In genomic region chr1:183250612-183251011, GRCm38 (mm10) we compare ENCODE assay signal across 24 mouse cellular contexts. TPM values are rescaled to one million over a fixed set of nuclear protein-coding genes. Genes with fewer than 3 reads are reported as not detected.
DNase-seq lines count a peak whose midpoint lies in the region; ATAC-seq and TF ChIP-seq lines count a peak whose summit lies in the region.
"Had no signal": no experiment of that assay in that cellular context is flagged by ENCODE, and none has a peak within 500 bp of the region (broad histone marks: within the 10 kb centered on the region; RNA-seq: fewer than 3 reads in every experiment).

No protein-coding gene starts in this region.

- H3K9ac ChIP-seq in liver, embryonic 12.5 days, result no peak overlapping the region
- no peak overlapping the region for H3K9ac ChIP-seq in liver, postnatal 0 days (replicated peaks)
- no peak overlapping the region for H3K9ac ChIP-seq in MEL (ENCODE audit: control insufficient read depth, low read depth, low read length, poor library complexity, severe bottlenecking)
- H3K9ac ChIP-seq in stomach, postnatal 0 days (ENCODE audit: low read length), result no peak overlapping the region
- H3K9ac ChIP-seq: embryonic facial prominence, embryonic 12.5 days; embryonic facial prominence, embryonic 15.5 days; forebrain, postnatal 0 days; heart, embryonic 13.5 days; hindbrain, embryonic 12.5 days; hindbrain, embryonic 15.5 days had no signal

- peaks cover 20% of the 10 kb centered on the region for H3K4me1 ChIP-seq in liver, embryonic 12.5 days
- no peaks in the 10 kb centered on the region for H3K4me1 ChIP-seq in liver, postnatal 0 days (ENCODE audit: insufficient read depth)
- H3K4me1 ChIP-seq in MEL (ENCODE audit: control insufficient read depth in 1 of 2, insufficient read depth in 2 of 2, low read length in 2 of 2), result peaks cover 17 to 23% of the 10 kb centered on the region in 2 experiments; a peak in 3 of 4 replicates
- no peaks in the 10 kb centered on the region for H3K4me1 ChIP-seq in stomach, postnatal 0 days (replicated peaks; ENCODE audit: control insufficient read depth, insufficient read depth)
- no peaks in the 10 kb centered on the region for H3K4me1 ChIP-seq in kidney, adult 2 months (ENCODE audit: control insufficient read depth, insufficient read depth, low read length)
- H3K4me1 ChIP-seq: heart, embryonic 13.5 days had no signal

- peak; percentile 47 for ATAC-seq in liver, embryonic 12.5 days
- ATAC-seq in liver, postnatal 0 days, result no peak
- ATAC-seq in megakaryocyte progenitor cell, adult 5-6 weeks (replicated peaks; ENCODE audit: poor library complexity), result peak; percentile 51; the same call in 1 of the 2 replicates
- peak; percentile 61; the same call in 1 of the 2 replicates for ATAC-seq in stomach, postnatal 0 days (ENCODE audit: low FRiP score, low TSS enrichment)
- ATAC-seq: forebrain, embryonic 14.5 days; forebrain, postnatal 0 days; Patski had no signal

- H3K4me2 ChIP-seq in liver, embryonic 12.5 days, result no peak overlapping the region
- H3K4me2 ChIP-seq in liver, postnatal 0 days (ENCODE audit: low read depth, low read length), result no peak overlapping the region
- H3K4me2 ChIP-seq in stomach, postnatal 0 days (replicated peaks; ENCODE audit: low read depth), result no peak overlapping the region
- H3K4me2 ChIP-seq: embryonic facial prominence, embryonic 12.5 days; embryonic facial prominence, embryonic 15.5 days; heart, embryonic 13.5 days; hindbrain, embryonic 12.5 days; hindbrain, embryonic 15.5 days had no signal

- 52% methylated on average over 4 of the region's 4 CpGs for WGBS in liver, embryonic 12.5 days (ENCODE audit: insufficient replicate concordance)
- WGBS in liver, postnatal 0 days (ENCODE audit: insufficient replicate concordance), result 60% methylated on average over 4 of the region's 4 CpGs
- 55% methylated on average over 4 of the region's 4 CpGs for WGBS in stomach, postnatal 0 days
- 78% methylated on average over 4 of the region's 4 CpGs for WGBS in kidney, adult 2 months

- no peak overlapping the region for H3K27ac ChIP-seq in liver, embryonic 12.5 days
- H3K27ac ChIP-seq in liver, postnatal 0 days (ENCODE audit: low read depth), result no peak overlapping the region
- no peak overlapping the region for H3K27ac ChIP-seq in MEL (ENCODE audit: control insufficient read depth, low read depth, low read length)
- H3K27ac ChIP-seq in stomach, postnatal 0 days (replicated peaks), result no peak overlapping the region
- no peak overlapping the region for H3K27ac ChIP-seq in kidney, adult 2 months (ENCODE audit: insufficient read depth, low read depth, low read length)
- H3K27ac ChIP-seq: embryonic facial prominence, embryonic 12.5 days; embryonic facial prominence, embryonic 15.5 days; gastrocnemius, adult 2 months; heart, embryonic 13.5 days; hindbrain, embryonic 12.5 days; hindbrain, embryonic 15.5 days had no signal

- TF ChIP-seq RAD21 in MEL (IDR thresholded peaks at IDR 0.05; ENCODE audit: low read depth, low read length), result no peak

- TF ChIP-seq EP300 in liver, postnatal 0 days (IDR thresholded peaks at IDR 0.05; ENCODE audit: low read depth), result no peak
- peak in 1 of 2 experiments; percentile 17; a peak in 1 of 4 replicates for TF ChIP-seq EP300 in MEL (IDR thresholded peaks at IDR 0.05; ENCODE audit: low read depth in 1 of 2, low read length in 2 of 2)
- no peak for TF ChIP-seq EP300 in stomach, postnatal 0 days (optimal IDR thresholded peaks at IDR 0.05)

- no peaks in the 10 kb centered on the region for H3K9me3 ChIP-seq in liver, embryonic 12.5 days (replicated peaks)
- no peaks in the 10 kb centered on the region for H3K9me3 ChIP-seq in liver, postnatal 0 days (ENCODE audit: low read length)
- no peaks in the 10 kb centered on the region for H3K9me3 ChIP-seq in MEL (replicated peaks; ENCODE audit: insufficient read depth, low read length)
- H3K9me3 ChIP-seq in stomach, postnatal 0 days (ENCODE audit: control insufficient read depth, low read length), result no peaks in the 10 kb centered on the region
- H3K9me3 ChIP-seq: embryonic facial prominence, embryonic 12.5 days; embryonic facial prominence, embryonic 15.5 days; heart, embryonic 13.5 days; hindbrain, embryonic 12.5 days; hindbrain, embryonic 15.5 days had no signal

- H3K4me3 ChIP-seq in liver, embryonic 12.5 days, result no peak overlapping the region
- no peak overlapping the region for H3K4me3 ChIP-seq in liver, postnatal 0 days (ENCODE audit: low read depth, low read length)
- H3K4me3 ChIP-seq in MEL (ENCODE audit: control insufficient read depth in 1 of 2, insufficient read depth in 1 of 2, low read depth in 2 of 2, low read length in 2 of 2), result no peak overlapping the region
- no peak overlapping the region for H3K4me3 ChIP-seq in stomach, postnatal 0 days (ENCODE audit: low read depth, low read length)
- H3K4me3 ChIP-seq in kidney, adult 2 months (ENCODE audit: insufficient read depth, low read depth, low read length), result no peak overlapping the region
- H3K4me3 ChIP-seq: embryonic facial prominence, embryonic 12.5 days; embryonic facial prominence, embryonic 15.5 days; gastrocnemius, adult 2 months; heart, embryonic 13.5 days; hindbrain, embryonic 12.5 days; hindbrain, embryonic 15.5 days had no signal

- no peak for DNase-seq in liver, postnatal 0 days
- peak; percentile 20 for DNase-seq in MEL (ENCODE audit: low read depth, low spot score)
- peak; percentile 34 for DNase-seq in stomach, postnatal 0 days (ENCODE audit: low spot score)
- no peak for DNase-seq in layer of hippocampus, postnatal 14 days (ENCODE audit: low spot score in 2 of 2)
- no peak for DNase-seq in kidney, adult 2 months
- DNase-seq: adrenal gland, postnatal 10 days; adrenal gland, postnatal 36 days; cerebellum, adult 18-20 months; cerebellum, adult 9-10 months; cerebellum, postnatal 14 days; forebrain, postnatal 0 days; gastrocnemius, adult 2 months; gastrocnemius, postnatal 25 days; heart, adult 18-20 months; heart, postnatal 14 days had no signal

- H3K79me2 ChIP-seq in MEL (ENCODE audit: control insufficient read depth, insufficient read depth, low read length, poor library complexity), result no peaks in the 10 kb centered on the region

- no peaks in the 10 kb centered on the region for H3K27me3 ChIP-seq in liver, embryonic 12.5 days (replicated peaks)
- no peaks in the 10 kb centered on the region for H3K27me3 ChIP-seq in liver, postnatal 0 days (ENCODE audit: insufficient read depth, low read length)
- no peaks in the 10 kb centered on the region for H3K27me3 ChIP-seq in MEL (ENCODE audit: control insufficient read depth in 1 of 2, insufficient read depth in 2 of 2, low read length in 2 of 2)
- H3K27me3 ChIP-seq in stomach, postnatal 0 days (ENCODE audit: control insufficient read depth, insufficient read depth, low read length), result no peaks in the 10 kb centered on the region
- H3K27me3 ChIP-seq in kidney, adult 2 months (replicated peaks; ENCODE audit: control insufficient read depth, insufficient read depth, low read length), result no peaks in the 10 kb centered on the region
- H3K27me3 ChIP-seq: embryonic facial prominence, embryonic 12.5 days; embryonic facial prominence, embryonic 15.5 days; hindbrain, embryonic 12.5 days; hindbrain, embryonic 15.5 days; Patski had no signal

- no peaks in the 10 kb centered on the region for H3K36me3 ChIP-seq in liver, embryonic 12.5 days
- H3K36me3 ChIP-seq in liver, postnatal 0 days (replicated peaks; ENCODE audit: insufficient read depth, low read length), result no peaks in the 10 kb centered on the region
- peaks cover 0 to 4% of the 10 kb centered on the region in 2 experiments; a peak in 2 of 4 replicates for H3K36me3 ChIP-seq in MEL (ENCODE audit: control insufficient read depth in 1 of 2, insufficient read depth in 2 of 2, low read length in 2 of 2)
- H3K36me3 ChIP-seq in stomach, postnatal 0 days (ENCODE audit: control insufficient read depth, insufficient read depth, low read length), result no peaks in the 10 kb centered on the region
- no peaks in the 10 kb centered on the region for H3K36me3 ChIP-seq in kidney, adult 2 months (ENCODE audit: control insufficient read depth, insufficient read depth, low read length)
- H3K36me3 ChIP-seq: embryonic facial prominence, embryonic 12.5 days; embryonic facial prominence, embryonic 15.5 days; heart, embryonic 13.5 days; hindbrain, embryonic 12.5 days; hindbrain, embryonic 15.5 days had no signal

- no peak for TF ChIP-seq POLR2A in MEL (IDR thresholded peaks at IDR 0.05; ENCODE audit: control insufficient read depth in 1 of 2, insufficient read depth in 1 of 2, low read depth in 1 of 2, low read length in 2 of 2, poor library complexity in 1 of 2)
- no peak for TF ChIP-seq POLR2A in kidney, adult 2 months (IDR thresholded peaks at IDR 0.05; ENCODE audit: low read depth, low read length)

- TF ChIP-seq CTCF in liver, postnatal 0 days (IDR thresholded peaks at IDR 0.05; ENCODE audit: low read depth), result no peak
- no peak for TF ChIP-seq CTCF in MEL (IDR thresholded peaks at IDR 0.05 in 2 of 3, conservative IDR thresholded peaks at IDR 0.05 in 1 of 3; ENCODE audit: control insufficient read depth in 1 of 3, insufficient read depth in 1 of 3, low read depth in 2 of 3, low read length in 3 of 3, poor library complexity in 1 of 3, severe bottlenecking in 1 of 3)
- no peak for TF ChIP-seq CTCF in stomach, postnatal 0 days (IDR thresholded peaks at IDR 0.05; ENCODE audit: low read depth)
- TF ChIP-seq CTCF in kidney, adult 2 months (conservative IDR thresholded peaks at IDR 0.05; ENCODE audit: insufficient read depth, insufficient read length, low read depth, low read length), result no peak

RNA-seq across cellular contexts. Expression of gene Disp1, which starts 29.3 kb away (rescaled TPM):
- polyA plus RNA-seq in liver, embryonic 12.5 days (2016; fragmentation: Nextera tagmentation; extraction: Ambion mirVana), result 4.0 and 5.1 TPM in 2 replicates
- polyA plus RNA-seq in liver, postnatal 0 days (2015; fragmentation: Nextera tagmentation; extraction: Ambion mirVana), result 1.6 and 1.9 TPM in 2 replicates
- total RNA-seq in MEL (2012; rRNA removed), result 5.9 and 6.3 TPM in 2 replicates
- 1 to 10 TPM in 1 of 2 experiments, not detected in 1; 9.9 TPM for polyA plus RNA-seq in MEL (2012; ENCODE audit: insufficient read depth in 1 of 2, insufficient read length in 2 of 2, low read depth in 1 of 2, low replicate concordance in 2 of 2, missing spikeins in 1 of 2)
- 5.7 and 6.2 TPM in 2 replicates for total RNA-seq in megakaryocyte progenitor cell, adult 5-6 weeks (2015)
- 5.3 and 7.2 TPM in 2 replicates for total RNA-seq in megakaryocyte progenitor cell, adult 5-6 weeks (2017)
- 5.9 and 6.3 TPM in 2 replicates for polyA plus RNA-seq in stomach, postnatal 0 days (2015; fragmentation: Nextera tagmentation; extraction: Ambion mirVana)
- total RNA-seq in layer of hippocampus, postnatal 14 days (2021), result 1 to 10 TPM; 3.6 to 4.1 TPM
- 5.5 and 5.9 TPM in 2 replicates for polyA plus RNA-seq in kidney, adult 2 months (2012; rRNA removed)

RNA-seq across cellular contexts. Expression of gene Aida, which starts 45.8 kb away (rescaled TPM):
- 26.7 and 26.9 TPM in 2 replicates for polyA plus RNA-seq in liver, embryonic 12.5 days (2016; fragmentation: Nextera tagmentation; extraction: Ambion mirVana)
- polyA plus RNA-seq in liver, postnatal 0 days (2015; fragmentation: Nextera tagmentation; extraction: Ambion mirVana), result 11.8 and 12.6 TPM in 2 replicates
- 17.7 and 21.5 TPM in 2 replicates for total RNA-seq in MEL (2012; rRNA removed)
- polyA plus RNA-seq in MEL (2012; ENCODE audit: insufficient read depth in 1 of 2, insufficient read length in 2 of 2, low read depth in 1 of 2, low replicate concordance in 2 of 2, missing spikeins in 1 of 2), result 10 to 100 TPM in 1 of 2 experiments, not detected in 1; 36.0 TPM
- 39.9 and 44.9 TPM in 2 replicates for total RNA-seq in megakaryocyte progenitor cell, adult 5-6 weeks (2015)
- 53.3 and 55.8 TPM in 2 replicates for total RNA-seq in megakaryocyte progenitor cell, adult 5-6 weeks (2017)
- 21.1 and 22.3 TPM in 2 replicates for polyA plus RNA-seq in stomach, postnatal 0 days (2015; fragmentation: Nextera tagmentation; extraction: Ambion mirVana)
- 10 to 100 TPM; 40.7 to 49.6 TPM for total RNA-seq in layer of hippocampus, postnatal 14 days (2021)
- 13.2 and 16.8 TPM in 2 replicates for polyA plus RNA-seq in kidney, adult 2 months (2012; rRNA removed)

RNA-seq across cellular contexts. Expression of gene Brox, which starts 46.5 kb away (rescaled TPM):
- polyA plus RNA-seq in liver, embryonic 12.5 days (2016; fragmentation: Nextera tagmentation; extraction: Ambion mirVana), result 24.4 and 26.4 TPM in 2 replicates
- 14.0 and 17.1 TPM in 2 replicates for polyA plus RNA-seq in liver, postnatal 0 days (2015; fragmentation: Nextera tagmentation; extraction: Ambion mirVana)
- total RNA-seq in MEL (2012; rRNA removed), result 22.9 and 28.4 TPM in 2 replicates
- polyA plus RNA-seq in MEL (2012; ENCODE audit: insufficient read depth in 1 of 2, insufficient read length in 2 of 2, low read depth in 1 of 2, low replicate concordance in 2 of 2, missing spikeins in 1 of 2), result 100 to 1,000 TPM in 1 of 2 experiments, 10 to 100 TPM in 1; 25.4 to 145 TPM
- total RNA-seq in megakaryocyte progenitor cell, adult 5-6 weeks (2015), result 24.6 and 32.7 TPM in 2 replicates
- 35.8 and 47.5 TPM in 2 replicates for total RNA-seq in megakaryocyte progenitor cell, adult 5-6 weeks (2017)
- polyA plus RNA-seq in stomach, postnatal 0 days (2015; fragmentation: Nextera tagmentation; extraction: Ambion mirVana), result 27.6 and 28.5 TPM in 2 replicates
- total RNA-seq in layer of hippocampus, postnatal 14 days (2021), result 10 to 100 TPM; 55.7 to 59.4 TPM
- 15.5 and 19.8 TPM in 2 replicates for polyA plus RNA-seq in kidney, adult 2 months (2012; rRNA removed)

Comparison
In these comparisons a context has a peak if more than half of its experiments do, and no peak if none do; other contexts are left out.
1. DNase-seq: peak in MEL (single experiment) and stomach, postnatal 0 days (single experiment); none in liver, postnatal 0 days (single experiment), layer of hippocampus, postnatal 14 days (0 of 2) and kidney, adult 2 months (single experiment).